Mouse (Mus musculus): ENCODE measurements at regions not wholly inside any gene's neighbourhood (a gene's known extent, or its start where the extent isn't known, plus 50 kb on each side); places are given as distances from the start of the nearest gene placed in this dataset.

GRCm38 (mm10) chr3:18378014-18379005 lies 430.1 kb downstream of the Cypt12 start:
- no peak for DNase-seq
- H3K9ac ChIP-seq (replicated peaks): no peak overlapping the region
- no peaks in the 10 kb centered on the region for H3K36me3 ChIP-seq (replicated peaks; ENCODE audit: insufficient read depth, low read length)
- WGBS (ENCODE audit: insufficient replicate concordance): 81% methylated on average over 8 of the region's 8 CpGs
- H3K4me2 ChIP-seq (ENCODE audit: low read depth, low read length): no peak overlapping the region
- H3K9me3 ChIP-seq (ENCODE audit: low read length): no peaks in the 10 kb centered on the region
- TF ChIP-seq EP300 (IDR thresholded peaks at IDR 0.05; ENCODE audit: low read depth) (no peak), CTCF (IDR thresholded peaks at IDR 0.05; ENCODE audit: low read depth) (no peak)
- no peaks in the 10 kb centered on the region for H3K4me1 ChIP-seq (ENCODE audit: insufficient read depth)
- no peak overlapping the region for H3K27ac ChIP-seq (ENCODE audit: low read depth)
- no peaks in the 10 kb centered on the region for H3K27me3 ChIP-seq (ENCODE audit: insufficient read depth, low read length)
- H3K4me3 ChIP-seq (ENCODE audit: low read depth, low read length): no peak overlapping the region
- no peak for ATAC-seq

- Histone ChIP-seq H3K36me3 (replicated peaks; ENCODE audit: insufficient read depth, low read length) (no peaks in the 10 kb centered on the region), H3K4me1 (ENCODE audit: insufficient read depth) (no peaks in the 10 kb centered on the region), H3K27ac (ENCODE audit: low read depth) (no peak overlapping the region), H3K4me3 (ENCODE audit: low read depth, low read length) (no peak overlapping the region), H3K4me2 (ENCODE audit: low read depth, low read length) (no peak overlapping the region), H3K9me3 (ENCODE audit: low read length) (no peaks in the 10 kb centered on the region), H3K27me3 (ENCODE audit: insufficient read depth, low read length) (no peaks in the 10 kb centered on the region), H3K9ac (replicated peaks) (no peak overlapping the region)
- no peak for DNase-seq
- ATAC-seq: peak; percentile 53; the same call in 1 of the 2 replicates
- 72% methylated on average over 4 of the region's 4 CpGs for WGBS (ENCODE audit: insufficient replicate concordance)
- TF ChIP-seq EP300 (IDR thresholded peaks at IDR 0.05; ENCODE audit: low read depth) (no peak; the same call in 1 of the 2 replicates), CTCF (IDR thresholded peaks at IDR 0.05; ENCODE audit: low read depth) (no peak)
These were observed 473.8 kb downstream of the Cypt12 start for GRCm38 (mm10) chr3:18421886-18422575.

- H3K27ac ChIP-seq (ENCODE audit: low read depth): peak overlapping the region; percentile 16; the same call in 1 of the 2 replicates
- H3K4me1 ChIP-seq (ENCODE audit: insufficient read depth): no peaks in the 10 kb centered on the region; the same call in 1 of the 2 replicates
- H3K4me2 ChIP-seq (ENCODE audit: low read depth, low read length): no peak overlapping the region
- peak; percentile 98 for ATAC-seq
- 61% methylated on average over 1 of the region's 1 CpGs for WGBS (ENCODE audit: insufficient replicate concordance)
- DNase-seq: no peak
- H3K27me3 ChIP-seq (ENCODE audit: insufficient read depth, low read length): no peaks in the 10 kb centered on the region
- no peak overlapping the region for H3K9ac ChIP-seq (replicated peaks)
- H3K36me3 ChIP-seq (replicated peaks; ENCODE audit: insufficient read depth, low read length): no peaks in the 10 kb centered on the region
- H3K4me3 ChIP-seq (ENCODE audit: low read depth, low read length): no peak overlapping the region
- no peak for TF ChIP-seq CTCF (IDR thresholded peaks at IDR 0.05; ENCODE audit: low read depth)
- TF ChIP-seq EP300 (IDR thresholded peaks at IDR 0.05; ENCODE audit: low read depth): peak; percentile 69
- no peaks in the 10 kb centered on the region for H3K9me3 ChIP-seq (ENCODE audit: low read length)
These were observed 480.7 kb downstream of the Cypt12 start for GRCm38 (mm10) chr3:18428908-18429307.

GRCm38 (mm10) chr3:18438845-18439244 lies 490.6 kb downstream of the Cypt12 start:
- 73% methylated on average over 5 of the region's 5 CpGs for WGBS (ENCODE audit: insufficient replicate concordance)
- Histone ChIP-seq H3K36me3 (replicated peaks; ENCODE audit: insufficient read depth, low read length) (no peaks in the 10 kb centered on the region), H3K27me3 (ENCODE audit: insufficient read depth, low read length) (no peaks in the 10 kb centered on the region), H3K27ac (ENCODE audit: low read depth) (no peak overlapping the region), H3K4me1 (ENCODE audit: insufficient read depth) (no peaks in the 10 kb centered on the region), H3K9me3 (ENCODE audit: low read length) (no peaks in the 10 kb centered on the region), H3K4me2 (ENCODE audit: low read depth, low read length) (no peak overlapping the region), H3K4me3 (ENCODE audit: low read depth, low read length) (no peak overlapping the region), H3K9ac (replicated peaks) (no peak overlapping the region)
- no peak for ATAC-seq
- TF ChIP-seq EP300 (IDR thresholded peaks at IDR 0.05; ENCODE audit: low read depth) (no peak), CTCF (IDR thresholded peaks at IDR 0.05; ENCODE audit: low read depth) (no peak)
- no peak for DNase-seq

GRCm38 (mm10) chr3:18452197-18452933 lies 504.2 kb downstream of the Cypt12 start:
- H3K9ac ChIP-seq (replicated peaks): no peak overlapping the region
- ATAC-seq: no peak
- no peak for DNase-seq
- no peaks in the 10 kb centered on the region for H3K4me1 ChIP-seq (ENCODE audit: insufficient read depth)
- no peaks in the 10 kb centered on the region for H3K27me3 ChIP-seq (ENCODE audit: insufficient read depth, low read length)
- TF ChIP-seq CTCF (IDR thresholded peaks at IDR 0.05; ENCODE audit: low read depth) (no peak), EP300 (IDR thresholded peaks at IDR 0.05; ENCODE audit: low read depth) (no peak)
- H3K9me3 ChIP-seq (ENCODE audit: low read length): no peaks in the 10 kb centered on the region
- H3K4me3 ChIP-seq (ENCODE audit: low read depth, low read length): no peak overlapping the region
- WGBS (ENCODE audit: insufficient replicate concordance): 79% methylated on average over 3 of the region's 3 CpGs
- H3K4me2 ChIP-seq (ENCODE audit: low read depth, low read length): no peak overlapping the region
- no peaks in the 10 kb centered on the region for H3K36me3 ChIP-seq (replicated peaks; ENCODE audit: insufficient read depth, low read length)
- H3K27ac ChIP-seq (ENCODE audit: low read depth): no peak overlapping the region

Data from liver, postnatal 0 days (tissue).